Mouse (Mus musculus): Measurements from ENCODE around the gene Crybb1.

Crybb1 gene

GRCm38 (mm10) chr5:112255426-112255825 lies at the start of gene Crybb1:
Crybb1 (plus strand) TSS chr5:112255815.
- in situ Hi-C loops (cut with MboI, MseI) = no loop called here

DNA sequence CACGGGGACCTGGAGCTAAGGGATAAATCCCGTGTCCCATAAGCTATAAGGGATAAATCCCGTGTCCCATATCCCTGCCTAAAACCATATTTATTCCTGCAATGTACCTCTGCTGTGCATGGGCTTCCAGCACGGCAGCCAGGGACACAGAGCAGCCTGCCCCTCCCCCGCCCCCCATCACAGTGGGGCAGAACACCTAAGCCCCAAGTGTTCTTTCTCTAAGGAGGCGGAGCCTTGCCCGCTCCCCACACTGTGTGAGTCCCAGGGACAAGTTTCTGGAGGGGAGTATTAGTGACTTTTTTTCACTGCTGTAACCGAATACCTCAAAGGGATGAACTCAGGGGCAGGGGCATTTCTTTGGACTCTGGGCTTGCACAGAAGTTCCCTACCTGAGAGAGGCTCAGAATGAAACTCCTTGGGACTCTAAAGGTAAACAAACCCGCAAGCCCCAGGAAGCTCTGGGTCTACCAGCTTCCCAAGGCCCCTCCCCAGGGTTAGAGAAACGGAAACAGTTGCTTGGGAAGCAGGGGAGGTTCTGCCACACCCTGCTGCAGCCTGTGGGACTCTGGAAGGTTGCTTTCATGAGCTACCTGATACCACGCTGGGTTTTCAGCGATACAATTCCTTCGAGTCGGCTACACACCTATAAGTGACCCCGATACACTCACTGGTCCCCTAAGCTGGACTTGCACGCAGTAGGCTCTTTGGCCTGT lies 48.9 kb upstream of the Crybb1 start:
- in situ Hi-C loops (cut with MboI, MseI) = no loop called here

- in situ Hi-C loops (cut with MboI, MseI) = no loop called here
Measured at GRCm38 (mm10) chr5:112208321-112208720, 47.3 kb upstream of the Crybb1 start.

DNA sequence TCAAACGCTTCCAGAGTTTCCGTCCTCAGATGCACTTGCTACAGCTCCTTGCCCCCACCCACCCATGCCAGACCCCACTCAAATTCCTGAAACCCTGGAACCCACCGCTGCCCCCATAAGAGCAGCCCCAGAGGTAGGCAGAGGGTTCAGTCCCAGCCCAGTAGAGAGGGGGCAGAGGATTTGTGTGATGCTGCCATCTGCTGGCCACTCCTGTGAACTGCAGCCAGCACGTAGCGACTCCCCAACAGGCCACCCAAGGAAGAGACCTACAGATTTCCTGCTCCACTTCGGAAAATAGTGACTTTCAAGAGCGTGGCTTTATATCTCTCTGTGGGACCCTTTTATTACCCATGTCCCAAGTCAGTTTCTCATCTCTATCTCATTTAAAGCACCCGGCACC lies 45.5 kb upstream of the Crybb1 start:
- in situ Hi-C loops (cut with MboI, MseI) = no loop called here

DNA sequence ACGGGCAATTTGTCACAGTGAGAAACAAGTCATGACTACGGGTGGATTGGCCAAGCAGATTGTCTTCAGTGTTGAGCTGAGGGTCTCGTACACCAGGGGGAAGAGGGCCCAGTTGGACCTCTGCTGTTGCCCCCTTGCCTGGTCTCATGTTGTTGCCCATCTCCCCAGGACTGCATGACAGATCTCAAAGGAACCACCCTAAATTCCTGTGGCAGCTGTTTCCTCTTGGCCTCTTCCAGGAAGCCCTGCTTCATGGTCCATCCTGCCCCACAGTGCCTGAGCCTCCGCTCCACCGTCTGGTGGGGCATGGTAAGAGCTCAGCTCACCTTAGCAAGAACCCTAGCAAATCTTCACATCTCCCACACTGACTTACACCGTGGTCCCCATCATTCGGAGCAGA lies 43.7 kb upstream of the Crybb1 start:
- in situ Hi-C loops (cut with MboI, MseI) = no loop called here

DNA sequence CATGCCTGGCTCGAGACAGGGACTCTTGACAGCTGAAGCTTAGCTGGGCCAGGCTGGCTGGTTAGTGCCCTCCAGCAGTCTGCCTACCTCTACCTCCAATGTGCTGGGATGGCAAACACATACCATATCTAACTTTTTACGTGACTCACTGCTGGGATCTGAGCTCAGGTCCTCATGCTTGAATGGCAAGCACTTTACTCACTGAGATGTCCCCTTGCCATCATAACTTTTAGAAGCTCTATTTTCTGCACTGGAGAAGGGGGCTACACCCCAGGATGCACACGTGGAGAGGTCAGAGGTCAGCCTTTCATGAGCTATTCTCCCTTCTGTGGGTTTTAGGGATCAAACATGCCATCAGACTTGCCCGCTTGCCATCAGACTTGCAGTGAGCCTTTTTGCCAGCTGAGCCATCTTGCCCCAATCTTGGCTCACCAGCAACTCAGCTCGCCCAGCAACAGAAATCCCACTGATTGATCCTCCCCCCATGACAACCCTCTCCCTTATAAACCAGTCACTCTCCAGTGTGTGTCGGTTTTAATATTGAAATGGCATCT lies 42.8 kb upstream of the Crybb1 start:
- in situ Hi-C loops (cut with MboI, MseI) = no loop called here

- in situ Hi-C loops (cut with MboI, MseI) = no loop called here
Measured at GRCm38 (mm10) chr5:112213331-112214240, 42.0 kb upstream of the Crybb1 start.

GRCm38 (mm10) chr5:112214419-112214818 lies 41.2 kb upstream of the Crybb1 start:
- in situ Hi-C loops (cut with MboI, MseI) = no loop called here

- in situ Hi-C loops (cut with MboI, MseI) = no loop called here
Measured at GRCm38 (mm10) chr5:112215291-112215751, 40.3 kb upstream of the Crybb1 start.

GRCm38 (mm10) chr5:112215801-112216251 lies 39.8 kb upstream of the Crybb1 start:
- in situ Hi-C loops (cut with MboI, MseI) = no loop called here

- in situ Hi-C loops (cut with MboI, MseI) = no loop called here
Measured at GRCm38 (mm10) chr5:112216335-112216734, 39.3 kb upstream of the Crybb1 start.

DNA sequence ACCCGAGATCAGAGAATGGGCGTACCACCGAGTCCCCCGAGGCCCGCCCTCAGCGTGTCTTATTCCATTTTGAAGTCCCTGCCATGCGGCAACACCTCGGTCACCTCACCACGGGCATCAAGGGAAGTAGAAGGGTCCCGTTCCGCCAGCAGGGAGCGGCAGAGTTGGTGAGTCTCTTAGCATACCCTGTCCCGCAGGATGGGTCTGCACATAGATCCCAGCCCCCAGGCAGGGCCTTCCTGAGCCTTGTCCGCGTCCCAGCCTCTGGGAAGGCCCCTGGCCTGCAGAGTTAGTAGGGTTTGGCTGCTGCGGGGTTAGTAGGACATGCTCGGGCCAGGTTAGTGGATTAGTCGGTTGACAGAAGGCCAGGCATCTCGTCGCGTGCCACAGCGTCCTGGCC lies 38.6 kb upstream of the Crybb1 start:
- in situ Hi-C loops (cut with MboI, MseI) = no loop called here

DNA sequence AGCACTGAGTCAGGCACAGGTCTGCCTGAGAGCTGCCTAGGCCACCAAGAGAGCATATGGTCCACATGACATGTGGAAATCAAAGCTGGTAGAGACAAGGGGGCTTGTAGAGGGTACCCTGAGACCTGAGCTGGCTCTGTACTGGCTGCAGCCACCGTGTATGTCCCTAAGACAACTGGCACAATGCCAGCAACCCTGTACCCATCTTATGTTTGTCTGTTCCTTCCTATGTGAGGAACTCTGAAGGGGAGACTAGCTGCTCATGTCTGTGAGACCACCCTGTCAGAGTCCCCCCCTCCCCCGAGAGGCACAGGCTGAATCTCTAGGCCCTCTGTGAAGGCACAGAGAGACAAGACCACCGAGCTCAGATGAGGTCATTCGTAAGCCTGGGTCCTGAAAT lies 36.9 kb upstream of the Crybb1 start:
- in situ Hi-C loops (cut with MboI, MseI) = no loop called here

DNA sequence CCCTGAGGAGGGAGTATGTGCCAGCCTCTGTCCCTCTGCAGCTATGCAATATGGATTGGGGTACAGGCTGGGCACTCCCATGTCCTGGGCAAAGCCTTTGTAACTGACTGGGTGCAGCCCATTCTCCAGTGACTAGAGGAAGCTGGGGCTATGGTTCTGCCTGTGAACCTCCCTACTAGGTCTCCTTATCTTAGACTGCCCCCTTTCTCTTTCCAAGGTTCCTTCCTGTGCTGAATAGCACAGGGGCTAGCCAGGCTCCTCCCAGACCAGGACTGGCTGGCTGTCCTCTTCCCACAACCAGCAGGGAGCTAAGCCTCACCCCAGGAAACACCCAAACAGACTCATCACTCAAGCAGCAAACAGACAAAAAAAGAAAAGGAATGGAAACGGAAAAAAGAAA lies 36.2 kb upstream of the Crybb1 start:
- in situ Hi-C loops (cut with MboI, MseI) = no loop called here

- in situ Hi-C loops (cut with MboI, MseI) = no loop called here
Measured at GRCm38 (mm10) chr5:112220203-112220602, 35.4 kb upstream of the Crybb1 start.

GRCm38 (mm10) chr5:112225591-112225990 lies 30.0 kb upstream of the Crybb1 start:
- in situ Hi-C loops (cut with MboI, MseI) = no loop called here

DNA sequence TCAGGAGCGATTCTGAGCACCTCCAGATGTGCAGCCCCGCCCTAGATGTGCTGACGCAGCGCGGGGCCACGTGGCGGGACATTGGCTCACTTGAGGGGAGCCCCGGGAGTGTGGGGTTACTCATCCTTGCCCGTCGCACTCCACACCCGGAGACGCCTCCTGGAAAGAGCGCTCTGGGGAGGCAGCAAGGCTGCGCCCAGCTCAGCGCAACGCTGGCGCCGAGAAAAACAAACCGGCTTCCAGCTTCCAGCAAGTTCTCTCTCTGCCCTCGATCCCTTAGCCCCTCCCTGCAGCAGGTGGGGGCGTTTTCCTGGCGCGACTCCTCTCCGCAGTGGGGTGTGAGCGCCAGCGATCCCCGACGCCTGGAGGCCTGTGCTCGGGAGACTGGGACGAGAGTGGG lies 28.3 kb upstream of the Crybb1 start:
- in situ Hi-C loops (cut with MboI, MseI) = no loop called here

DNA sequence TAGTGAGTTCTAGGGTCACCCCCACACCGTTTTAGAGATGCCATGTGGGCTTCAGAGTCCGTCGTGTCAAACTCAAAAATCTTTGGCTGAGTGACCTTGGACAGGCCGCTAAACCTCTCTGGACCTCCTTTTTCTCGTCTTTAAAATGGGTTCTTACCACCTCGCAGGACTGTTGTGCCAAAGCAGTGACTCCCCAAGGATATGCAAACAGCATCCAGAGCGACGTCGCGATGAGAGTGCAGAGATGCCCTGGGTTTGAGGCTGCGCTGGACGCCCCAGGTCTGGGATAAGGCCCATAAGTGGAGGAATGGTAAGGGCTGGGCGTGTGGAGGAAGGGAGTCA lies 27.7 kb upstream of the Crybb1 start:
- in situ Hi-C loops (cut with MboI, MseI) = no loop called here

DNA sequence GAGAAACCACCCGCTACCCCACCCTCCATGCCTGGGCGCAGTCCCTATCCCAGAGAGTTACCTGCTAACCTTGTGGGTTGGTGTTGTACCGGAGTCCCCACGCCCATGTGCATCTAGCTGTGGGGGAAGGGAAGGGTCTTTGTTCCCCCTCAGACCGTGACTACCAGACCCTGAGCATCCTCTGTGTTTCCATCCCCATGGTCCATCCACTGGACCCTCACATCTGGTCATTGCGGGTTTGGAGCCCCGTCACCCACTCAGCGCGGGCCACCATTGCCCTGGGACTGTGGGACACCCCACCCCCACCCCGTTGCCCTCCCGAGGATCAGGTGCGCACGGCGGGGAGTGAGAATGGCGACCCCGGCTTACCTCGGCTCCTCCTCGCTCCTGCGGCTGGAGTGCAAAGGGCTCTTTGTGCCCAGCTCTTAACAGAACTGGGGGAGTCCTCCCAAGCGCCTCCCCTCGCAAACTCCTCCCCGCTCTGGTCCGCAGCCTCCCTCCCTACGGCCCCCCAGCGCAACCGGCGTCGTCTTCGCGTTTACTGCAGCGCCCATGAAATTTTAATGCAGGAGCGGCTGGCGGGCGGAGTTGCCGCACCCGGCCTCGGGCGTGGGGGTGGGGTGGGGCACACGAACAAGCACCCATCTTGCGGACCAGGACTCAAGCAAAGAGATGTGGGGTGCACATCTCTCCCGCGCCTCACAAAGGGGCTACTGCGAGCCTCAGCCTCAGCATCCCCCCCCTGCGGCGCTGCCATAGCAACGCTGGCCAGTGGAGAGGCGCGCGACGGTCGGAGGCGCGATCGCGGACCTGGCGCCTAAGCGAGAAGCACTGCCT lies 27.2 kb upstream of the Crybb1 start:
- in situ Hi-C loops (cut with MboI, MseI) = no loop called here

DNA sequence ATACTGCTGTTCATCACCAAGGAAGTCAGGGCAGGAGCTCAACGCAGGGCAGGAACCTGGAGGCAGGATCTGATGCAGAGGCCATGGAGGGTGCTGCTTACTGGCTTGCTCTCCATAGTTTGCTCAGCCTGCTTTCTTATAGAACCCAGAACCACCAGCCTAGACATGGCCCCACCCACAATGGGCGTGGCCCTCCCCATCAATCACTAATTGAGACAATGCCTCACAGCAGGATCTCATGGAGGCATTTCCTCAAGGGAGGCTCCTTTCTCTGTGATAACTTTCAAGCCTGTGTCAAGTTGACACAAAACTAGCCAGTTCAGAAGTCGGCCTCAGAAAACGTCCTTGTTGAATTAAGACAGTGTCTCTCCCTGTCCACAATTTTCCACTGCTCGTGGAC lies 19.8 kb upstream of the Crybb1 start:
- in situ Hi-C loops (cut with MboI, MseI) = no loop called here

DNA sequence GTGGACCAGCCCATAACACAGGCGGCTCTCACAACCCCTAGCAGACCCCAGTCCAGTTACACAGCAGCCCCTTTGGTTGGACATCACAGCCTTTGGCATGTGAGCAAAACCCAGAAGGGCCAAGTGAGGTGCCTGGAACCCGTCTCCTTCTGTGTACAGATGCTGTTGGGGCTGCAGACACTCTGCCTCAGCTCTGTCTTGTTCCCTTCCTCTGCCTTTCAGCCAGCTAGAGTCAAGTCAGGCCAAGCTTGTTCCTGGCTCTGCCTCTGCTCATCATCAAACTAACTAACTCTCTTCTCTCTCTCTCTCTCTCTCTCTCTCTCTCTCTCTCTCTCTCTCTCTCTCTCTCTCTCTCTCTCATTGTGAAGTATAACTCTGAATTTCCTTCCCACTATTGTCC lies 19.0 kb upstream of the Crybb1 start:
- in situ Hi-C loops (cut with MboI, MseI) = no loop called here

DNA sequence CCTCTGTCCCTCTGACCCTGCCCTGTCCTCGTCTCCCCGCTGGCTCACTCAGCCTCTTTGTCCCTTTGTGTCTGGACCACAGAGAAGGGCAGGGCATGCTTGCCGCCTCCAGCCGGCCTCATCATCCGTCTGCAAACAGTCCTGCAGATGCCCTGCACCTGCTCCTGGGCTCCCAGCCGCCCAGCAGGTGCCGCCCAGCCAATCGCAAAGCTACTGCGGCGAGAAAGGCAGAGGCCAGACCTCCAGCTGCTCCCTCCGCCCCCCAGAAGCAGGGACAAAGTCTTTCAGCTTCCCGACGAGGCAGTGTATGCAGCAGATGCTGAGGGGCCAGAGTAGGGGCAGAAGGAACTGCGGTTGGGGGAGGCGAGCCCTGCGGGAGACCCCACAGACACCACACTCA lies 18.2 kb upstream of the Crybb1 start:
- in situ Hi-C loops (cut with MboI, MseI) = no loop called here

Measured in T-helper 17 cell (primary cell).